Mouse (Mus musculus): ENCODE data around the gene Nat8f6. TPM values are rescaled to one million over a fixed set of nuclear protein-coding genes. Genes with fewer than 3 reads are reported as not detected.

Nat8f6 gene
- total RNA-seq, 2 experiments from 2014 or later = not detected

Small RNA genes lying within 50 kb of the gene (microRNA-seq; reads per million reads assigned to microRNA genes)
- gene Mir6375 = 0 reads per million in 2 experiments

Other genes starting within 250 kb of the Nat8f6 start
- gene Alms1, start 233.4 kb downstream of the Nat8f6 start, total RNA-seq (2021) = 1 to 10 TPM; 1.8 to 2.2 TPM
- gene Nat8f7, start 107.7 kb downstream of the Nat8f6 start, total RNA-seq (2021) = under 1 TPM in 1 of 2 experiments, not detected in 1; 0.31 TPM
- under 1 TPM in 1 of 2 experiments, not detected in 1; 0.20 TPM for gene Nat8f3, start 55.2 kb downstream of the Nat8f6 start, total RNA-seq (2021)
- gene Nat8f5, start within 50 bp of the Nat8f6 start, total RNA-seq (2021) = not detected
- gene Nat8, start 11.1 kb upstream of the Nat8f6 start, total RNA-seq (2021) = not detected
- gene Nat8f2, start 48.2 kb upstream of the Nat8f6 start, total RNA-seq (2021) = under 1 TPM in 1 of 2 experiments, not detected in 1; 0.08 TPM
- gene Nat8f4, start 83.9 kb upstream of the Nat8f6 start, total RNA-seq (2021) = 1 to 10 TPM in 1 of 2 experiments, under 1 TPM in 1; 0.97 to 1.1 TPM
- 10 to 100 TPM; 13.3 to 13.5 TPM for gene Tprkb, start 90.9 kb upstream of the Nat8f6 start, total RNA-seq (2021)
- gene Nat8f1, start 94.7 kb upstream of the Nat8f6 start, total RNA-seq (2021) = 1 to 10 TPM; 2.8 to 3.2 TPM
- gene Dusp11, start 140.7 kb upstream of the Nat8f6 start, total RNA-seq (2021) = 10 to 100 TPM; 29.3 to 38.4 TPM
- not detected for gene Figla, start 195.2 kb upstream of the Nat8f6 start, total RNA-seq (2021)
- gene Add2, start 207.7 kb upstream of the Nat8f6 start, total RNA-seq (2021) = under 1 TPM; 0.18 to 0.30 TPM